Mouse (Mus musculus) cerebellum, adult 9-11 months (tissue): Measurements from ENCODE around the gene Gm20604.

Experiments
- DNase-seq: peaks from one replicate; pipeline ENCODE4 v3.0.0; 2022

Gene Gm20604

GRCm38 (mm10) chr12:102758403-102758756 lies at the start of gene Gm20604:
TSS of gene Gm20604 (minus strand) at chr12:102758672.
- no peak for DNase-seq

- DNase-seq = no peak
Measured at GRCm38 (mm10) chr12:102799528-102799927, 41.1 kb upstream of the Gm20604 start.

- no peak for DNase-seq
Measured at GRCm38 (mm10) chr12:102787927-102788326, 29.5 kb upstream of the Gm20604 start.

GRCm38 (mm10) chr12:102785593-102785985 lies 27.1 kb upstream of the Gm20604 start:
- no peak for DNase-seq

- no peak for DNase-seq
Measured at GRCm38 (mm10) chr12:102784899-102785592, 26.6 kb upstream of the Gm20604 start.

- no peak for DNase-seq
Measured at GRCm38 (mm10) chr12:102782841-102783240, 24.4 kb upstream of the Gm20604 start.

GRCm38 (mm10) chr12:102779452-102779851 lies 21.0 kb upstream of the Gm20604 start:
- DNase-seq = no peak

- DNase-seq = peak; percentile 32
Measured at GRCm38 (mm10) chr12:102778151-102778550, 19.7 kb upstream of the Gm20604 start.

GRCm38 (mm10) chr12:102776035-102776434 lies 17.6 kb upstream of the Gm20604 start:
- no peak for DNase-seq

- DNase-seq = no peak
Measured at GRCm38 (mm10) chr12:102772676-102773075, 14.2 kb upstream of the Gm20604 start.

- no peak for DNase-seq
Measured at GRCm38 (mm10) chr12:102771601-102772000, 13.1 kb upstream of the Gm20604 start.

- DNase-seq = no peak
Measured at GRCm38 (mm10) chr12:102769000-102769399, 10.5 kb upstream of the Gm20604 start.

- no peak for DNase-seq
Measured at GRCm38 (mm10) chr12:102763696-102764095, 5.2 kb upstream of the Gm20604 start.

- DNase-seq = no peak
Measured at GRCm38 (mm10) chr12:102761668-102762067, 3.2 kb upstream of the Gm20604 start.

- DNase-seq = peak; percentile 29
Measured at GRCm38 (mm10) chr12:102758936-102759335, 464 bp upstream of the Gm20604 start.

GRCm38 (mm10) chr12:102757689-102758402 lies 626 bp downstream of the Gm20604 start, which contains the start of the genes Gm28051, Gon7 and Ubr7:
TSS of gene Gm28051 (minus strand) at chr12:102757765.
TSS of gene Gon7 (minus strand) at chr12:102757803.
TSS of gene Ubr7 (plus strand) at chr12:102757967.
- peak; percentile 97 for DNase-seq

GRCm38 (mm10) chr12:102757055-102757688 lies 1.3 kb downstream of the Gm20604 start:
- DNase-seq = no peak

GRCm38 (mm10) chr12:102756304-102756703 lies 2.2 kb downstream of the Gm20604 start:
- DNase-seq = peak; percentile 54

GRCm38 (mm10) chr12:102748256-102748655 lies 10.2 kb downstream of the Gm20604 start:
- DNase-seq = no peak

- no peak for DNase-seq
Measured at GRCm38 (mm10) chr12:102744839-102745238, 13.6 kb downstream of the Gm20604 start.

- DNase-seq = peak; percentile 91
Measured at GRCm38 (mm10) chr12:102743589-102744574, 14.6 kb downstream of the Gm20604 start, which contains the start of the genes Moap1 and Tmem251. TSS of gene Moap1 (minus strand) at chr12:102743661. TSS of gene Tmem251 (plus strand) at chr12:102743762.

GRCm38 (mm10) chr12:102743036-102743588 lies 15.4 kb downstream of the Gm20604 start:
- peak; percentile 52 for DNase-seq
